Mouse (Mus musculus): ENCODE results near the gene Pard3b. TPM values are rescaled to one million over a fixed set of nuclear protein-coding genes. Genes with fewer than 3 reads are reported as not detected.

Pard3b gene
- total and polyA plus RNA-seq, 3 experiments, result 0.30 to 0.75 (median 0.63) TPM

- Histone ChIP-seq H3K4me3 (replicated peaks in 1 of 3; ENCODE audit: low read depth in 2 of 3, low read length in 2 of 3, poor library complexity in 1 of 3) (no peak overlapping the region), H3K36me3 (replicated peaks in 1 of 2; ENCODE audit: control insufficient read depth in 1 of 2, insufficient read depth in 1 of 2, low read length in 1 of 2) (no peaks in the 10 kb centered on the region), H3K4me2 (ENCODE audit: insufficient read depth, low read depth, poor library complexity, severe bottlenecking) (no peak overlapping the region), H3K27ac (ENCODE audit: insufficient read depth, low read depth) (no peak overlapping the region), H3K79me2 (replicated peaks; ENCODE audit: control insufficient read depth, extremely low read depth, insufficient read depth, poor library complexity, severe bottlenecking) (no peaks in the 10 kb centered on the region), H3K27me3 (replicated peaks) (no peaks in the 10 kb centered on the region), H3K9me3 (replicated peaks; ENCODE audit: low read length) (peaks cover 2% of the 10 kb centered on the region), H3K4me1 (ENCODE audit: control insufficient read depth in 1 of 2, insufficient read depth in 2 of 2) (no peaks in the 10 kb centered on the region), H3K9ac (ENCODE audit: insufficient read depth, low read depth) (no peak overlapping the region)
- TF ChIP-seq ETS1 (conservative IDR thresholded peaks at IDR 0.05; ENCODE audit: low read depth, low read length) (no peak), GABPA (IDR thresholded peaks at IDR 0.05; ENCODE audit: insufficient replicate concordance, low read depth, low read length) (no peak), NRF1 (IDR thresholded peaks at IDR 0.05; ENCODE audit: low read depth, low read length) (no peak), MEF2A (IDR thresholded peaks at IDR 0.05; ENCODE audit: borderline replicate concordance, low read depth, low read length) (no peak), HCFC1 (IDR thresholded peaks at IDR 0.05; ENCODE audit: low read depth, low read length) (no peak), MAX (IDR thresholded peaks at IDR 0.05; ENCODE audit: low read length) (no peak), RCOR1 (conservative IDR thresholded peaks at IDR 0.05; ENCODE audit: low read depth, low read length) (no peak), POLR2AphosphoS2 (IDR thresholded peaks at IDR 0.05; ENCODE audit: low read depth, low read length) (no peak), CTCF (conservative IDR thresholded peaks at IDR 0.05 in 1 of 2, IDR thresholded peaks at IDR 0.05 in 1 of 2; ENCODE audit: low read depth in 2 of 2, low read length in 2 of 2) (no peak), IRF4 (IDR thresholded peaks at IDR 0.05; ENCODE audit: low read depth, low read length) (no peak)
- dilution Hi-C loops (cut with MboI; ENCODE audit: extremely low pct_ligation_motif_present, extremely low pct_unique_long_range_greater_than_20kb, low sequenced_read_pairs), result no loop called here
- no peak for DNase-seq (ENCODE audit: extremely low read depth)
- in situ Hi-C loops (cut with MboI; ENCODE audit: low pct_ligation_motif_present, low pct_unique_long_range_greater_than_20kb, low sequenced_read_pairs), result no loop called here
Observed at GRCm38 (mm10) chr1:62344286-62344685, 705.7 kb downstream of the Pard3b start.

GRCm38 (mm10) chr1:62348371-62348770, 709.7 kb downstream of the Pard3b start:
- Histone ChIP-seq H3K9ac (ENCODE audit: insufficient read depth, low read depth) (no peak overlapping the region), H3K4me3 (replicated peaks in 1 of 3; ENCODE audit: low read depth in 2 of 3, low read length in 2 of 3, poor library complexity in 1 of 3) (no peak overlapping the region), H3K4me1 (ENCODE audit: control insufficient read depth in 1 of 2, insufficient read depth in 2 of 2) (peaks cover 0 to 3% of the 10 kb centered on the region in 2 experiments; a peak in 2 of 4 replicates), H3K4me2 (ENCODE audit: insufficient read depth, low read depth, poor library complexity, severe bottlenecking) (no peak overlapping the region), H3K79me2 (replicated peaks; ENCODE audit: control insufficient read depth, extremely low read depth, insufficient read depth, poor library complexity, severe bottlenecking) (no peaks in the 10 kb centered on the region), H3K36me3 (replicated peaks in 1 of 2; ENCODE audit: control insufficient read depth in 1 of 2, insufficient read depth in 1 of 2, low read length in 1 of 2) (no peaks in the 10 kb centered on the region), H3K27me3 (replicated peaks) (no peaks in the 10 kb centered on the region), H3K27ac (ENCODE audit: insufficient read depth, low read depth) (no peak overlapping the region), H3K9me3 (replicated peaks; ENCODE audit: low read length) (peaks cover 2% of the 10 kb centered on the region)
- dilution Hi-C loops (cut with MboI; ENCODE audit: extremely low pct_ligation_motif_present, extremely low pct_unique_long_range_greater_than_20kb, low sequenced_read_pairs), result no loop called here
- in situ Hi-C loops (cut with MboI; ENCODE audit: low pct_ligation_motif_present, low pct_unique_long_range_greater_than_20kb, low sequenced_read_pairs), result no loop called here
- no peak for DNase-seq (ENCODE audit: extremely low read depth)
- TF ChIP-seq TBP (conservative IDR thresholded peaks at IDR 0.05; ENCODE audit: low read depth, low read length), result no peak
- no peak for TF ChIP-seq EP300 (IDR thresholded peaks at IDR 0.05; ENCODE audit: low read length)
- TF ChIP-seq USF1 (IDR thresholded peaks at IDR 0.05; ENCODE audit: low read depth, low read length), result no peak
- TF ChIP-seq BHLHE40 (IDR thresholded peaks at IDR 0.05; ENCODE audit: low read depth, low read length), result no peak
- no peak for TF ChIP-seq MEF2A (IDR thresholded peaks at IDR 0.05; ENCODE audit: borderline replicate concordance, low read depth, low read length)
- TF ChIP-seq PAX5 (IDR thresholded peaks at IDR 0.05; ENCODE audit: low read length), result no peak
- TF ChIP-seq UBTF (IDR thresholded peaks at IDR 0.05; ENCODE audit: low read depth, low read length), result no peak
- TF ChIP-seq ZKSCAN1 (IDR thresholded peaks at IDR 0.05; ENCODE audit: borderline replicate concordance, low read depth, low read length), result no peak
- no peak for TF ChIP-seq MYC (IDR thresholded peaks at IDR 0.05; ENCODE audit: low read depth, low read length)
- TF ChIP-seq ZC3H11A (IDR thresholded peaks at IDR 0.05; ENCODE audit: low read depth, low read length), result no peak
